Mouse (Mus musculus) heart, postnatal 0 days (tissue): Measurements from ENCODE around the gene Rictor.

Experiments
- CTCF ChIP-seq: IDR thresholded peaks from 2 replicates; pipeline ENCODE4 v1.5.1; 2016; ENCODE audit warnings: antibody characterized with exemption, control low read depth, low read depth
- EP300 ChIP-seq: IDR thresholded peaks from 2 replicates; pipeline ENCODE4 v1.6.1; 2016; ENCODE audit warnings: antibody characterized with exemption, low read depth

- no peak for TF ChIP-seq CTCF
- no peak for TF ChIP-seq EP300
Measured at GRCm38 (mm10) chr15:6722405-6723176, 14.4 kb downstream of the Rictor start.
